In genomic region chr12:53496386-53496785, GRCm38 (mm10) we compare ENCODE assay signal across 23 mouse cellular contexts.
DNase-seq lines count a peak whose midpoint lies in the region; ATAC-seq and TF ChIP-seq lines count a peak whose summit lies in the region.
"Had no signal": no experiment of that assay in that cellular context is flagged by ENCODE, and none has a peak within 500 bp of the region (broad histone marks: within the 10 kb centered on the region; RNA-seq: fewer than 3 reads in every experiment).

No protein-coding gene starts in this region.

- no peaks in the 10 kb centered on the region for H3K36me3 ChIP-seq in kidney, postnatal 0 days (ENCODE audit: insufficient read depth, low read length)
- H3K36me3 ChIP-seq in embryonic facial prominence, embryonic 14.5 days (ENCODE audit: control insufficient read depth, insufficient read depth, low read length) = no peaks in the 10 kb centered on the region
- no peaks in the 10 kb centered on the region for H3K36me3 ChIP-seq in intestine, embryonic 16.5 days (ENCODE audit: control insufficient read depth, insufficient read depth, low read length)
- H3K36me3 ChIP-seq: embryonic facial prominence, embryonic 15.5 days; hindbrain, embryonic 12.5 days had no signal

- no peak overlapping the region for H3K9ac ChIP-seq in kidney, postnatal 0 days (ENCODE audit: low read depth, low read length)
- no peak overlapping the region for H3K9ac ChIP-seq in embryonic facial prominence, embryonic 14.5 days (ENCODE audit: low read depth, low read length)
- no peak overlapping the region for H3K9ac ChIP-seq in intestine, embryonic 16.5 days (ENCODE audit: low read depth, low read length)
- H3K9ac ChIP-seq: embryonic facial prominence, embryonic 15.5 days; hindbrain, embryonic 12.5 days had no signal

- H3K4me3 ChIP-seq in kidney, postnatal 0 days (replicated peaks; ENCODE audit: low read depth, low read length) = no peak overlapping the region
- H3K4me3 ChIP-seq in embryonic facial prominence, embryonic 14.5 days (ENCODE audit: low read depth, low read length) = no peak overlapping the region
- no peak overlapping the region for H3K4me3 ChIP-seq in intestine, embryonic 16.5 days (ENCODE audit: low read length)
- H3K4me3 ChIP-seq: embryonic facial prominence, embryonic 15.5 days; erythroblast, embryonic 14.5 days; forebrain, embryonic 10.5 days; gastrocnemius, adult 2 months; hindbrain, embryonic 12.5 days had no signal

- TF ChIP-seq CTCF in kidney, postnatal 0 days (IDR thresholded peaks at IDR 0.05; ENCODE audit: low read depth) = no peak

- no peak for ATAC-seq in kidney, postnatal 0 days (replicated peaks; ENCODE audit: low FRiP score, low read depth)
- no peak for ATAC-seq in embryonic facial prominence, embryonic 14.5 days (ENCODE audit: low read depth)
- ATAC-seq in intestine, embryonic 16.5 days = no peak
- ATAC-seq: forebrain, embryonic 14.5 days; hindbrain, embryonic 16.5 days; inflammation-experienced regulatory T-cells, adult 6 months had no signal

- H3K4me1 ChIP-seq in kidney, postnatal 0 days (replicated peaks; ENCODE audit: insufficient read depth, low read length) = no peaks in the 10 kb centered on the region
- H3K4me1 ChIP-seq in embryonic facial prominence, embryonic 14.5 days (ENCODE audit: control insufficient read depth, insufficient read depth, low read length) = no peaks in the 10 kb centered on the region
- no peaks in the 10 kb centered on the region for H3K4me1 ChIP-seq in intestine, embryonic 16.5 days (ENCODE audit: control insufficient read depth, insufficient read depth, low read length)
- H3K4me1 ChIP-seq: embryonic facial prominence, embryonic 15.5 days; hindbrain, embryonic 12.5 days had no signal

- no peak overlapping the region for H3K27ac ChIP-seq in kidney, postnatal 0 days
- H3K27ac ChIP-seq in embryonic facial prominence, embryonic 14.5 days (replicated peaks; ENCODE audit: low read depth, low read length) = no peak overlapping the region
- H3K27ac ChIP-seq in intestine, embryonic 16.5 days (ENCODE audit: low read length) = no peak overlapping the region
- H3K27ac ChIP-seq: embryonic facial prominence, embryonic 15.5 days; forebrain, embryonic 10.5 days; gastrocnemius, adult 2 months; hindbrain, embryonic 12.5 days had no signal

- no peaks in the 10 kb centered on the region for H3K27me3 ChIP-seq in kidney, postnatal 0 days (ENCODE audit: insufficient read depth, low read length)
- H3K27me3 ChIP-seq in embryonic facial prominence, embryonic 14.5 days (replicated peaks; ENCODE audit: control insufficient read depth, insufficient read depth, low read length) = no peaks in the 10 kb centered on the region
- H3K27me3 ChIP-seq in intestine, embryonic 16.5 days (replicated peaks; ENCODE audit: control insufficient read depth, insufficient read depth, low read length) = no peaks in the 10 kb centered on the region
- H3K27me3 ChIP-seq: embryonic facial prominence, embryonic 15.5 days; hindbrain, embryonic 12.5 days had no signal

- no peak overlapping the region for H3K4me2 ChIP-seq in kidney, postnatal 0 days (ENCODE audit: low read length)
- no peak overlapping the region for H3K4me2 ChIP-seq in embryonic facial prominence, embryonic 14.5 days (ENCODE audit: low read depth, low read length)
- H3K4me2 ChIP-seq in intestine, embryonic 16.5 days (ENCODE audit: low read depth, low read length) = no peak overlapping the region
- H3K4me2 ChIP-seq: embryonic facial prominence, embryonic 15.5 days; hindbrain, embryonic 12.5 days had no signal

- H3K9me3 ChIP-seq in kidney, postnatal 0 days (replicated peaks; ENCODE audit: low read length) = no peaks in the 10 kb centered on the region
- H3K9me3 ChIP-seq in embryonic facial prominence, embryonic 14.5 days (ENCODE audit: control insufficient read depth, low read length) = no peaks in the 10 kb centered on the region
- H3K9me3 ChIP-seq in intestine, embryonic 16.5 days (ENCODE audit: control insufficient read depth, low read length) = no peaks in the 10 kb centered on the region
- H3K9me3 ChIP-seq: embryonic facial prominence, embryonic 15.5 days; forebrain, embryonic 10.5 days; hindbrain, embryonic 12.5 days had no signal

- DNase-seq in kidney, postnatal 0 days (ENCODE audit: low spot score) = peak; percentile 35
- no peak for DNase-seq in kidney, postnatal 25 days
- DNase-seq in 416B (ENCODE audit: low read depth) = peak; percentile 1
- peak; percentile 57 for DNase-seq in NIH3T3 (ENCODE audit: low read depth)
- DNase-seq in embryonic facial prominence, embryonic 14.5 days (ENCODE audit: low spot score) = peak; percentile 30
- DNase-seq in layer of hippocampus, postnatal 25 days (ENCODE audit: extremely low spot score in 1 of 2, low spot score in 1 of 2) = no peak
- DNase-seq: adrenal gland, postnatal 14 days; cerebellum, adult 11-12 months; cerebellum, adult 9-10 months; cerebellum, postnatal 25 days; gastrocnemius, adult 2 months; gastrocnemius, postnatal 25 days; heart, adult 11 months; heart, postnatal 4 days; kidney, adult 18-20 months had no signal

Comparison
In these comparisons a context has a peak if more than half of its experiments do, and no peak if none do; other contexts are left out.
1. DNase-seq: peak in kidney, postnatal 0 days (single experiment), 416B (single experiment), NIH3T3 (single experiment) and embryonic facial prominence, embryonic 14.5 days (single experiment); none in kidney, postnatal 25 days (0 of 2) and layer of hippocampus, postnatal 25 days (0 of 2).